Comparison of ENCODE assay signal across 8 mouse cellular contexts in genomic region chr6:124464305-124465271, GRCm38 (mm10). TPM values are rescaled to one million over a fixed set of nuclear protein-coding genes. Genes with fewer than 3 reads are reported as not detected.
DNase-seq lines count a peak whose midpoint lies in the region; ATAC-seq and TF ChIP-seq lines count a peak whose summit lies in the region.

TSS of gene Clstn3 (minus strand) at chr6:124464794.

- no peaks in the 10 kb centered on the region for H3K4me1 ChIP-seq in embryonic fibroblast, embryonic 13.5 days (ENCODE audit: control insufficient read depth, insufficient read depth, low read length)
- peaks cover 14% of the 10 kb centered on the region for H3K4me1 ChIP-seq in heart, embryonic 13.5 days
- peaks cover 13% of the 10 kb centered on the region for H3K4me1 ChIP-seq in kidney, embryonic 16.5 days (ENCODE audit: insufficient read depth, low read length)

- H3K27ac ChIP-seq in embryonic fibroblast, embryonic 13.5 days (ENCODE audit: insufficient read depth, low read length): no peak within 1 kb of the TSS
- H3K27ac ChIP-seq in heart, embryonic 13.5 days (replicated peaks): no peak within 1 kb of the TSS
- H3K27ac ChIP-seq in kidney, embryonic 16.5 days (ENCODE audit: low read length): no peak within 1 kb of the TSS

- TF ChIP-seq POLR2A in brain, embryonic 14.5 days (IDR thresholded peaks at IDR 0.05; ENCODE audit: borderline replicate concordance, extremely low read depth, insufficient read depth, insufficient read length, poor library complexity, severe bottlenecking): peak; percentile 59; the same call in 1 of the 2 replicates
- no peak for TF ChIP-seq POLR2A in embryonic fibroblast, embryonic 13.5 days (IDR thresholded peaks at IDR 0.05; ENCODE audit: low read depth, low read length)

- ATAC-seq in heart, embryonic 13.5 days (ENCODE audit: extremely low read depth, insufficient number of reproducible peaks, low FRiP score, low TSS enrichment): peak; percentile 80
- peak; percentile 96 for ATAC-seq in kidney, embryonic 16.5 days (ENCODE audit: low FRiP score, low TSS enrichment)

- 8% methylated on average over 27 of the region's 27 CpGs for WGBS in heart, embryonic 13.5 days
- WGBS in kidney, embryonic 16.5 days: 5% methylated on average over 27 of the region's 27 CpGs

- H3K9me3 ChIP-seq in heart, embryonic 13.5 days: no peaks in the 10 kb centered on the region
- no peaks in the 10 kb centered on the region for H3K9me3 ChIP-seq in kidney, embryonic 16.5 days (ENCODE audit: low read length)

- H3K27me3 ChIP-seq in heart, embryonic 13.5 days (replicated peaks): peaks cover 40% of the 10 kb centered on the region
- H3K27me3 ChIP-seq in kidney, embryonic 16.5 days (ENCODE audit: insufficient read depth, low read length): no peaks in the 10 kb centered on the region
- no peaks in the 10 kb centered on the region for H3K27me3 ChIP-seq in splenic B cell, adult 2 months (ENCODE audit: control insufficient read depth, insufficient read depth, low read length, poor library complexity, severe bottlenecking)

- H3K36me3 ChIP-seq in heart, embryonic 13.5 days: no peaks in the 10 kb centered on the region
- no peaks in the 10 kb centered on the region for H3K36me3 ChIP-seq in kidney, embryonic 16.5 days (ENCODE audit: insufficient read depth, low read length)
- H3K36me3 ChIP-seq in splenic B cell, adult 2 months (ENCODE audit: control insufficient read depth, insufficient read depth, low read length, poor library complexity, severe bottlenecking): no peaks in the 10 kb centered on the region

- peak within 1 kb of the TSS; percentile 26 for H3K4me3 ChIP-seq in embryonic fibroblast, embryonic 13.5 days (ENCODE audit: insufficient read depth, low read length)
- H3K4me3 ChIP-seq in heart, embryonic 13.5 days: peak within 1 kb of the TSS; percentile 59
- H3K4me3 ChIP-seq in kidney, embryonic 16.5 days (ENCODE audit: low read length): peak within 1 kb of the TSS; percentile 52

- no peak for TF ChIP-seq CTCF in brain, embryonic 14.5 days (IDR thresholded peaks at IDR 0.05; ENCODE audit: borderline replicate concordance, extremely low read depth, insufficient read depth, insufficient read length)
- TF ChIP-seq CTCF in embryonic fibroblast, embryonic 13.5 days (IDR thresholded peaks at IDR 0.05; ENCODE audit: borderline replicate concordance, insufficient read depth, low read length): no peak

- DNase-seq in B cell, adult 2 months: peak; percentile 70 to 72
- peak; percentile 98 for DNase-seq in brain, embryonic 14.5 days (ENCODE audit: low read depth)
- peak; percentile 88 for DNase-seq in liver
- DNase-seq in naive thymus-derived CD4-positive, alpha-beta T cell, adult 2 months (ENCODE audit: low read depth): peak; percentile 60
- DNase-seq in splenic B cell, adult 2 months (ENCODE audit: low read depth, low spot score): peak; percentile 25

- H3K9ac ChIP-seq in heart, embryonic 13.5 days: peak within 1 kb of the TSS; percentile 81
- H3K9ac ChIP-seq in kidney, embryonic 16.5 days (replicated peaks; ENCODE audit: low read length): peak within 1 kb of the TSS; percentile 67

- H3K4me2 ChIP-seq in heart, embryonic 13.5 days: peak within 1 kb of the TSS; percentile 92
- peak within 1 kb of the TSS; percentile 79 for H3K4me2 ChIP-seq in kidney, embryonic 16.5 days (replicated peaks; ENCODE audit: low read depth, low read length)

RNA-seq across cellular contexts. Expression of gene Clstn3, which starts in this region (rescaled TPM):
- polyA plus RNA-seq in brain, embryonic 14.5 days (2012; rRNA removed): 79.6 and 109 TPM in 2 replicates
- 0.38 and 0.44 TPM in 2 replicates for polyA plus RNA-seq in embryonic fibroblast, embryonic 13.5 days (2011; ENCODE audit: insufficient read length, low read depth, missing spikeins)
- polyA plus RNA-seq in heart, embryonic 13.5 days (2015; fragmentation: Nextera tagmentation; extraction: Ambion mirVana): 1.1 and 1.9 TPM in 2 replicates
- polyA plus RNA-seq in kidney, embryonic 16.5 days (2015; fragmentation: Nextera tagmentation; extraction: Ambion mirVana): 5.8 and 6.6 TPM in 2 replicates

Comparison
In these comparisons a context has a peak if more than half of its experiments do, and no peak if none do; other contexts are left out.
1. RNA of gene Clstn3 (polyA plus RNA-seq): 79.6 to 109 TPM in brain, embryonic 14.5 days; 5.8 to 6.6 TPM in kidney, embryonic 16.5 days, 1.1 to 1.9 TPM in heart, embryonic 13.5 days and 0.38 to 0.44 TPM in embryonic fibroblast, embryonic 13.5 days; every median in the first group is over 10 times any median in the second.
2. DNase-seq: peak in every context shown above with its lines; median percentile 98 in brain, embryonic 14.5 days; 88 in liver; 71 in B cell, adult 2 months; 60 in naive thymus-derived CD4-positive, alpha-beta T cell, adult 2 months; 25 in splenic B cell, adult 2 months.
3. Peak in every context shown above with its lines, with median percentiles within 50 percentile points of each other: H3K4me3 ChIP-seq.